Mouse (Mus musculus) thymus, postnatal 10 days (tissue): ENCODE results near the gene Zbtb48.
"Not testable (repeated sequence)": the region's sequence is repeated elsewhere in the genome, so short reads cannot be mapped to it uniquely, and the experiment has no call there.

Experiments
- DNase-seq, 2 experiments: peaks; one replicate each; pipeline ENCODE4 v3.0.0; 2021; ENCODE audit warnings: low spot score in 2 of 2

Zbtb48 gene

GRCm38 (mm10) chr4:152027524-152027923 is at the start of gene Zbtb48:
Gene Zbtb48, minus strand, starts transcription at chr4:152027671.
- DNase-seq: peak; percentile 91 to 92

- DNase-seq: no peak
These were observed 49.7 kb upstream of the Zbtb48 start for GRCm38 (mm10) chr4:152077191-152077590.

- no peak for DNase-seq
These were observed 47.1 kb upstream of the Zbtb48 start for GRCm38 (mm10) chr4:152074548-152074947.

- DNase-seq: no peak
These were observed 46.2 kb upstream of the Zbtb48 start for GRCm38 (mm10) chr4:152073715-152074114.

GRCm38 (mm10) chr4:152072655-152073054 is 45.2 kb upstream of the Zbtb48 start:
- DNase-seq: no peak

GRCm38 (mm10) chr4:152072121-152072601 is 44.7 kb upstream of the Zbtb48 start, which contains the start of gene Plekhg5:
Gene Plekhg5, plus strand, starts transcription at chr4:152072498.
- no peak for DNase-seq

- DNase-seq: no peak
These were observed 43.3 kb upstream of the Zbtb48 start for GRCm38 (mm10) chr4:152070494-152071396.

- DNase-seq: no peak
These were observed 41.8 kb upstream of the Zbtb48 start for GRCm38 (mm10) chr4:152069245-152069644.

GRCm38 (mm10) chr4:152068166-152068724 is 40.8 kb upstream of the Zbtb48 start:
- no peak for DNase-seq

- no peak for DNase-seq
These were observed 39.8 kb upstream of the Zbtb48 start for GRCm38 (mm10) chr4:152067280-152067679.

GRCm38 (mm10) chr4:152062390-152063110 is 35.1 kb upstream of the Zbtb48 start:
- DNase-seq: no peak

GRCm38 (mm10) chr4:152044609-152045008 is 17.1 kb upstream of the Zbtb48 start:
- no peak for DNase-seq

GRCm38 (mm10) chr4:152043171-152043570 is 15.7 kb upstream of the Zbtb48 start:
- no peak for DNase-seq

GRCm38 (mm10) chr4:152041924-152042641 is 14.6 kb upstream of the Zbtb48 start:
- DNase-seq: no peak

GRCm38 (mm10) chr4:152039831-152040310 is 12.4 kb upstream of the Zbtb48 start:
- DNase-seq: no peak

GRCm38 (mm10) chr4:152038985-152039830 is 11.7 kb upstream of the Zbtb48 start, which contains the start of gene Nol9:
Gene Nol9, plus strand, starts transcription at chr4:152039321.
- peak; percentile 84 to 97 for DNase-seq

GRCm38 (mm10) chr4:152038225-152038984 is 10.9 kb upstream of the Zbtb48 start, which contains the start of gene Tas1r1:
Gene Tas1r1, minus strand, starts transcription at chr4:152038568.
- no peak for DNase-seq

GRCm38 (mm10) chr4:152036464-152036863 is 9.0 kb upstream of the Zbtb48 start:
- DNase-seq: not testable (repeated sequence)

GRCm38 (mm10) chr4:152032922-152033321 is 5.5 kb upstream of the Zbtb48 start:
- no peak for DNase-seq
